Mouse (Mus musculus): ENCODE data around the gene Defb20.

Defb20 gene

DNA sequence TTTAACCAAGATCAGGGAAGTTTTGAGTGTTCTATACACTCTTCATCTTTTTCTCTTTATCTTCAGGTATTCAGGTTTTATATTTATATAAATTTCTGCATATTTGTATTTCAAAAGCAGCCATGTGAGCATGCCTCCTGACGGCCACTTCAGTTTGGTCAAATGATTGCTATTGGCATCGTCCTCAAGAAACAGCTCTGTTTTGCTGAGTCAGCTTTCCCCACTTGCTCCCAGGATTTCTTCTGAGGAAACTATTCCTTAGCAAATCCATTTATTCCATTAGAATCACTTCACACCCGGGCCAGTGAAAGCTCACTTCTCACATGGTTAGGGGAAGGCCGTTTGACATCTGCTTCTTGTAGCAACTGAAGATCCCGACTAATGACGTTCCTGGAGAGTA lies 21.2 kb downstream of the Defb20 start:
- no peak for DNase-seq (ENCODE audit: low read depth, low spot score)

GRCm38 (mm10) chr2:152500204-152500862 lies 23.5 kb downstream of the Defb20 start:
- DNase-seq (ENCODE audit: low read depth, low spot score) = no peak

DNA sequence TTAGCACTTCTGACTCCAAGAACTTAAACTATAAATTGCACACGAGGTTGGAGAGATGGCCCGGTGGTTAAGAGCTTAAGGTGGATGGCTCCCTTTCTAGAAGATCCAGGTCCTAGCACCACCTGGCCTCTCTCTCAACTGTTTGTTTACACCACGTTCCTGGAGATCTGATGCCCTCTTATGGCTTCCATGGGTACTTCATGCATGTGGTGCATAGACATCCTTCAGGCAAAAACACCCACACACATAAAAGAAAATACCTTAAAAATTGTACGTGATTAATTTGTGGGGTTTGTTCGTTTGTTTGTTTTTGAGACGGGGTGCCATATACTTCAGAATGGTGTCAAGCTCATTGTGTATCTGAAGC lies 24.0 kb downstream of the Defb20 start:
- DNase-seq (ENCODE audit: low read depth, low spot score) = no peak

GRCm38 (mm10) chr2:152503950-152504349 lies 27.1 kb downstream of the Defb20 start:
- no peak for DNase-seq (ENCODE audit: low read depth, low spot score)

GRCm38 (mm10) chr2:152511592-152511991 lies 34.7 kb downstream of the Defb20 start, which contains the start of gene Defb26:
Gene Defb26, minus strand, starts transcription at chr2:152511692.
- DNase-seq (ENCODE audit: low read depth, low spot score) = no peak

DNA sequence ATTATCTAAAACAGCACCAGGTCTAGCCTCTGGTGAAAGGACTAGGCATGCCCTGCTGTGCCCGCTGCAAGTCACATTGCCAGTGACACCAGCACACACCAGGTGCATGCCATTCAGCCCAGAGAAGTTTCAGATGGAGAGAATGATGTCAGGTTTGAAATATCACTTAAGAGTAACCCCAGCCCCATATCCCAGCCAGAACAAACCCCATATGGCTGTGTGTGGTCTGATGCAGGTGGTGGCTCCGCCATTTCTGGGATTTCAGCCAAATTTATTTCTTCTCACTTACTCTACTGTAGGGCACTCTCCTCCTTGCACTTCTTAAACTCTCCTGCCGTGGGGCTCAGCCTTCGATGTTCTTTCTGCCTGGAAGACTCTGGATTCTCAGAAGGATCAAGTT lies 39.2 kb downstream of the Defb20 start:
- DNase-seq (ENCODE audit: low read depth, low spot score) = no peak

GRCm38 (mm10) chr2:152517981-152518380 lies 41.1 kb downstream of the Defb20 start, which contains the start of gene Defb28:
Gene Defb28, plus strand, starts transcription at chr2:152518255.
- no peak for DNase-seq (ENCODE audit: low read depth, low spot score)

Data from forelimb bud, embryonic 11.5 days (tissue).